Mouse (Mus musculus): ENCODE results near the gene Acadvl. TPM values are rescaled to one million over a fixed set of nuclear protein-coding genes. Genes with fewer than 3 reads are reported as not detected.

The Acadvl gene
- 94.1 and 111 TPM in 2 replicates for polyA plus RNA-seq (2014; fragmentation: Nextera tagmentation; extraction: Ambion mirVana)

DNA sequence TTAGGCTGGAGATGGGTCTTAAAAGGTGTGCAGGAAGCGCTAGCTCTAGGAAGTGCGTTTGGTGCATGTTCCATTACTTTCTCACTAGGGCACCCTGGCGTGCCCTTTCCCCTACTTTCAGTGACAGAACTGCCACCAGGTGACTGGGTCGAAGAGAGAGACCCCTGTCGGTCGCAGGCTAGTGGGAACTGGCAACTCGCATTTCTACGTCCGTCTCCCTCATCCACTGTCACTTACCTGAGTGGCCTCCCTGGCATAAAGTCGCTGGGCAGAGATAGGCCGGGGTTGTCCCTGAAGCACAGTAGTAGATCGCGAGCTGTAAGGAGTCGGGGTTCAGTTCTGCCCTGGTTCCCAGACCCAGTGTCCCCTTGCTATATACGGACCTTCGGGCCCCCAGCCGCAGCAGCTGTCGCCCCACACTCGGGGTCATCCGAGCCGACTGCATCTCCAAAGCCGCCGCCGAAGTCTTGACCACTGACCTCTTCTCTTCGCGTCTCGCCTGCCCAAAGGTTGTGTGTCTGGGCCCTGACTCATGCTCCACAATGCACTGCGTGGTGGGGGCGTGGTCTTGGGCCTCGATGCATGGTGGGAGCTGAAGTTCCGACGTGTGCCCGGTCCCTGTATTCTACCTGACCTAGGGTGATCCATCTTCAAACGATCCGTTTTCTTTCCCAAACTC lies at the start of gene Acadvl:
Gene Acadvl, minus strand, starts transcription at position 532 of the 679 bp plus-strand sequence.
- peak; percentile 81 for ATAC-seq (replicated peaks; ENCODE audit: insufficient number of reproducible peaks, low FRiP score, low TSS enrichment)
- Histone ChIP-seq H3K4me1 (ENCODE audit: control insufficient read depth, insufficient read depth, low read length) (peaks cover 30% of the 10 kb centered on the region), H3K4me3 (ENCODE audit: low read depth, low read length) (peak within 1 kb of the TSS; percentile 63), H3K9me3 (replicated peaks; ENCODE audit: control insufficient read depth, low read length) (no peaks in the 10 kb centered on the region), H3K4me2 (peak within 1 kb of the TSS; percentile 93), H3K27ac (ENCODE audit: low read depth, low read length) (peak within 1 kb of the TSS; percentile 46), H3K36me3 (ENCODE audit: control insufficient read depth, insufficient read depth, low read length) (peaks cover 31% of the 10 kb centered on the region), H3K27me3 (ENCODE audit: control insufficient read depth, insufficient read depth, low read length) (no peaks in the 10 kb centered on the region), H3K9ac (ENCODE audit: low read depth, low read length) (peak within 1 kb of the TSS; percentile 85)
- under 1% methylated on average over 35 of the region's 35 CpGs for WGBS (ENCODE audit: insufficient replicate concordance)

DNA sequence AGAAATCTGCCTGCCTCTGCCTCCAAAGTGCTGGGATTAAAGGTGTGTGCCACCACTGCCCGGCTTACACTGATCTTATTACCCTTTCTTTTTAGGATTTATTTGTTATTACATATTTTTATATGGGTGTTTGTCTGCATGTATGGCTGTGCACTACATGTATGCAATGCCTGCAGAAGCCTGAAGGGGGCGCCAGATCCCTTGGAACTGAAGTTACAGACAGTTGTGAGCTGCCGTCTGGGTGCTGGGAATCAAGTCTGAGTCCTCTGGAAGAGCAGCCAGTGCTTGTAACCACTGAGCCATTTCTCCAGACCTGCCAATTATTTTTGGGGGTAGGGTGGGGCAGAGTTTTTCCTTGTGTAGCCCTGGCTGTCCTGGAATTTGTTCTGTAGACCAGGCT lies 47.8 kb upstream of the Acadvl start:
- H3K27ac ChIP-seq (ENCODE audit: low read depth, low read length), result no peak overlapping the region
- no peak overlapping the region for H3K9ac ChIP-seq (ENCODE audit: low read depth, low read length)
- no peaks in the 10 kb centered on the region for H3K36me3 ChIP-seq (ENCODE audit: control insufficient read depth, insufficient read depth, low read length)
- no peak for ATAC-seq (replicated peaks; ENCODE audit: insufficient number of reproducible peaks, low FRiP score, low TSS enrichment)
- H3K4me1 ChIP-seq (ENCODE audit: control insufficient read depth, insufficient read depth, low read length), result peaks cover 5% of the 10 kb centered on the region; the same call in 1 of the 2 replicates
- no peaks in the 10 kb centered on the region for H3K9me3 ChIP-seq (replicated peaks; ENCODE audit: control insufficient read depth, low read length)
- 63% methylated on average over 3 of the region's 3 CpGs for WGBS (ENCODE audit: insufficient replicate concordance)
- H3K4me2 ChIP-seq, result no peak overlapping the region
- H3K27me3 ChIP-seq (ENCODE audit: control insufficient read depth, insufficient read depth, low read length), result no peaks in the 10 kb centered on the region
- no peak overlapping the region for H3K4me3 ChIP-seq (ENCODE audit: low read depth, low read length)

GRCm38 (mm10) chr11:70059930-70060329 lies 44.7 kb upstream of the Acadvl start:
- 38% methylated on average over 6 of the region's 6 CpGs for WGBS (ENCODE audit: insufficient replicate concordance)
- ATAC-seq (replicated peaks; ENCODE audit: insufficient number of reproducible peaks, low FRiP score, low TSS enrichment), result no peak
- 0 out of 2 replicates have a peak, but pooled peaks cover 4% of the 10 kb centered on the region for H3K4me1 ChIP-seq (ENCODE audit: control insufficient read depth, insufficient read depth, low read length)
- H3K27ac ChIP-seq (ENCODE audit: low read depth, low read length), result no peak overlapping the region
- H3K27me3 ChIP-seq (ENCODE audit: control insufficient read depth, insufficient read depth, low read length), result no peaks in the 10 kb centered on the region
- H3K36me3 ChIP-seq (ENCODE audit: control insufficient read depth, insufficient read depth, low read length), result no peaks in the 10 kb centered on the region
- no peaks in the 10 kb centered on the region for H3K9me3 ChIP-seq (replicated peaks; ENCODE audit: control insufficient read depth, low read length)
- H3K4me3 ChIP-seq (ENCODE audit: low read depth, low read length), result no peak overlapping the region
- no peak overlapping the region for H3K9ac ChIP-seq (ENCODE audit: low read depth, low read length)
- no peak overlapping the region for H3K4me2 ChIP-seq

DNA sequence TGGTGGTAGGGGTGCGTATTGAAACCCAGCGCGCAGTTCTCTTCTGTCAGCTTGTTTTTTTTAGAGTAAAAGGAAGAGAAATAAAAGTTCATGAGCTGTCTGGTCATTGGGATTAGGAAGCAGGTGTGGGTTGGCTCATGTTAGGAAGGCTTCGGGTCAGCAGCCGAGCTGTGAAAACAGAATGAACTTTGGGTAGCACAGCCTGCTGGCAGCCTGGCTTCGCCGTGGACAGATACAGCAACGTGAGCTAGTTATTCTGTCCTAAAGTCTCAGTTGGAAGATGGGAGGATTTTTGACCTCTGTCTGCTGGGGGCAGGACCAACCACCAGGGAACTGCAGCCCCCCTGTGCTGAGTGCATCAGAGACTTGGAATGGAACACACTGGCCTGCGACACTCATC lies 42.6 kb upstream of the Acadvl start:
- no peak overlapping the region for H3K4me3 ChIP-seq (ENCODE audit: low read depth, low read length)
- no peak overlapping the region for H3K9ac ChIP-seq (ENCODE audit: low read depth, low read length)
- no peaks in the 10 kb centered on the region for H3K27me3 ChIP-seq (ENCODE audit: control insufficient read depth, insufficient read depth, low read length)
- 86% methylated on average over 9 of the region's 9 CpGs for WGBS (ENCODE audit: insufficient replicate concordance)
- H3K4me2 ChIP-seq, result no peak overlapping the region
- H3K4me1 ChIP-seq (ENCODE audit: control insufficient read depth, insufficient read depth, low read length), result 0 out of 2 replicates have a peak, but pooled peaks cover 4% of the 10 kb centered on the region
- no peaks in the 10 kb centered on the region for H3K36me3 ChIP-seq (ENCODE audit: control insufficient read depth, insufficient read depth, low read length)
- ATAC-seq (replicated peaks; ENCODE audit: insufficient number of reproducible peaks, low FRiP score, low TSS enrichment), result no peak
- no peaks in the 10 kb centered on the region for H3K9me3 ChIP-seq (replicated peaks; ENCODE audit: control insufficient read depth, low read length)
- no peak overlapping the region for H3K27ac ChIP-seq (ENCODE audit: low read depth, low read length)

- ATAC-seq (replicated peaks; ENCODE audit: insufficient number of reproducible peaks, low FRiP score, low TSS enrichment), result no peak
- Histone ChIP-seq H3K27ac (ENCODE audit: low read depth, low read length) (no peak overlapping the region), H3K9me3 (replicated peaks; ENCODE audit: control insufficient read depth, low read length) (no peaks in the 10 kb centered on the region), H3K27me3 (ENCODE audit: control insufficient read depth, insufficient read depth, low read length) (no peaks in the 10 kb centered on the region), H3K9ac (ENCODE audit: low read depth, low read length) (0 out of 2 replicates have a peak overlapping the region, but pooled peaks have one; percentile 7), H3K36me3 (ENCODE audit: control insufficient read depth, insufficient read depth, low read length) (no peaks in the 10 kb centered on the region), H3K4me2 (peak overlapping the region; percentile 44), H3K4me3 (ENCODE audit: low read depth, low read length) (no peak overlapping the region), H3K4me1 (ENCODE audit: control insufficient read depth, insufficient read depth, low read length) (0 out of 2 replicates have a peak, but pooled peaks cover 4% of the 10 kb centered on the region)
- WGBS (ENCODE audit: insufficient replicate concordance), result 29% methylated on average over 17 of the region's 18 CpGs
Observed at GRCm38 (mm10) chr11:70055618-70056214, 40.5 kb upstream of the Acadvl start.

GRCm38 (mm10) chr11:70053898-70054570 lies 38.8 kb upstream of the Acadvl start, which contains the start of gene Asgr1:
Gene Asgr1 (plus strand): TSS chr11:70054085.
- no peak for ATAC-seq (replicated peaks; ENCODE audit: insufficient number of reproducible peaks, low FRiP score, low TSS enrichment)
- H3K9me3 ChIP-seq (replicated peaks; ENCODE audit: control insufficient read depth, low read length), result no peaks in the 10 kb centered on the region
- no peak within 1 kb of the TSS for H3K4me2 ChIP-seq
- no peak within 1 kb of the TSS for H3K27ac ChIP-seq (ENCODE audit: low read depth, low read length)
- 0 out of 2 replicates have a peak, but pooled peaks cover 4% of the 10 kb centered on the region for H3K4me1 ChIP-seq (ENCODE audit: control insufficient read depth, insufficient read depth, low read length)
- WGBS (ENCODE audit: insufficient replicate concordance), result 79% methylated on average over 10 of the region's 10 CpGs
- no peaks in the 10 kb centered on the region; the same call in 1 of the 2 replicates for H3K27me3 ChIP-seq (ENCODE audit: control insufficient read depth, insufficient read depth, low read length)
- no peak within 1 kb of the TSS for H3K9ac ChIP-seq (ENCODE audit: low read depth, low read length)
- H3K4me3 ChIP-seq (ENCODE audit: low read depth, low read length), result no peak within 1 kb of the TSS
- no peaks in the 10 kb centered on the region for H3K36me3 ChIP-seq (ENCODE audit: control insufficient read depth, insufficient read depth, low read length)

DNA sequence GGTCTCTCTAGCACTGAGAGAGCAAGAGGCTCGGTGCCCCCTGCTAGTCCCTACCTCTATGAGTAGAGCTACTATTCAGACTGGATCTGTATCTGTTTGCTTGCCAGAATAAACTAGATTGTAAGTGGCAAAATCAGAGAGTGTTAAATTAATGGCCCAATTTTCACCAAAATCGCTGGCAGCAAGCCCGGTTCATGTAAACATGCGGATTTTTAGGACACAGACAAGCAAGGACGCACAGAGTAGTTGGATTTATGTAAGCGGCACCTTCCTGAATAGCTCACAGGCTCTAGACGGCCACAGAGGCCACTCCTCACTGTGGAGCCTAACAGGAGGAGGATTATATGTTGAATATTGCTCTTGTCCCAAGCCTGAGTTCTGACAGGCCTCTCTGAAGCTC lies 37.9 kb upstream of the Acadvl start:
- no peaks in the 10 kb centered on the region for H3K36me3 ChIP-seq (ENCODE audit: control insufficient read depth, insufficient read depth, low read length)
- H3K27me3 ChIP-seq (ENCODE audit: control insufficient read depth, insufficient read depth, low read length), result no peaks in the 10 kb centered on the region; the same call in 1 of the 2 replicates
- no peak overlapping the region for H3K27ac ChIP-seq (ENCODE audit: low read depth, low read length)
- no peak overlapping the region for H3K9ac ChIP-seq (ENCODE audit: low read depth, low read length)
- no peak for ATAC-seq (replicated peaks; ENCODE audit: insufficient number of reproducible peaks, low FRiP score, low TSS enrichment)
- 0 out of 2 replicates have a peak, but pooled peaks cover 4% of the 10 kb centered on the region for H3K4me1 ChIP-seq (ENCODE audit: control insufficient read depth, insufficient read depth, low read length)
- H3K9me3 ChIP-seq (replicated peaks; ENCODE audit: control insufficient read depth, low read length), result no peaks in the 10 kb centered on the region
- no peak overlapping the region for H3K4me3 ChIP-seq (ENCODE audit: low read depth, low read length)
- H3K4me2 ChIP-seq, result no peak overlapping the region
- 69% methylated on average over 7 of the region's 7 CpGs for WGBS (ENCODE audit: insufficient replicate concordance)

- Histone ChIP-seq H3K9ac (ENCODE audit: low read depth, low read length) (no peak overlapping the region), H3K4me2 (no peak overlapping the region), H3K9me3 (replicated peaks; ENCODE audit: control insufficient read depth, low read length) (no peaks in the 10 kb centered on the region), H3K27ac (ENCODE audit: low read depth, low read length) (no peak overlapping the region), H3K27me3 (ENCODE audit: control insufficient read depth, insufficient read depth, low read length) (no peaks in the 10 kb centered on the region; the same call in 1 of the 2 replicates), H3K4me3 (ENCODE audit: low read depth, low read length) (no peak overlapping the region), H3K36me3 (ENCODE audit: control insufficient read depth, insufficient read depth, low read length) (no peaks in the 10 kb centered on the region), H3K4me1 (ENCODE audit: control insufficient read depth, insufficient read depth, low read length) (no peaks in the 10 kb centered on the region)
- WGBS (ENCODE audit: insufficient replicate concordance), result 52% methylated on average over 10 of the region's 10 CpGs
- no peak for ATAC-seq (replicated peaks; ENCODE audit: insufficient number of reproducible peaks, low FRiP score, low TSS enrichment)
Observed at GRCm38 (mm10) chr11:70049816-70050215, 34.6 kb upstream of the Acadvl start.

All from heart, embryonic 11.5 days (tissue).